ENCODE assay signal across 8 mouse cellular contexts in genomic region chr5:98183031-98183595, GRCm38 (mm10). TPM values are rescaled to one million over a fixed set of nuclear protein-coding genes. Genes with fewer than 3 reads are reported as not detected.
DNase-seq lines count a peak whose midpoint lies in the region; ATAC-seq and TF ChIP-seq lines count a peak whose summit lies in the region.

No protein-coding gene starts in this region.

- no peak overlapping the region for H3K27ac ChIP-seq in lung, embryonic 14.5 days (ENCODE audit: low read depth)
- H3K27ac ChIP-seq in hindbrain, embryonic 16.5 days (ENCODE audit: low read depth, low read length) = no peak overlapping the region
- peak overlapping the region; percentile 89 for H3K27ac ChIP-seq in neural tube, embryonic 13.5 days (replicated peaks)

- no peaks in the 10 kb centered on the region for H3K36me3 ChIP-seq in lung, embryonic 14.5 days (ENCODE audit: insufficient read depth)
- no peaks in the 10 kb centered on the region for H3K36me3 ChIP-seq in hindbrain, embryonic 16.5 days (ENCODE audit: control insufficient read depth, insufficient read depth, low read length)
- no peaks in the 10 kb centered on the region for H3K36me3 ChIP-seq in neural tube, embryonic 13.5 days

- no peaks in the 10 kb centered on the region for H3K9me3 ChIP-seq in lung, embryonic 14.5 days (ENCODE audit: low read depth, low read length)
- H3K9me3 ChIP-seq in hindbrain, embryonic 16.5 days (ENCODE audit: control insufficient read depth, low read length) = no peaks in the 10 kb centered on the region
- H3K9me3 ChIP-seq in neural tube, embryonic 13.5 days = no peaks in the 10 kb centered on the region

- H3K4me3 ChIP-seq in lung, embryonic 14.5 days (ENCODE audit: low read depth, low read length) = 0 out of 2 replicates have a peak overlapping the region, but pooled peaks have one; percentile 3
- H3K4me3 ChIP-seq in hindbrain, embryonic 16.5 days (ENCODE audit: low read length) = peak overlapping the region; percentile 46
- peak overlapping the region; percentile 56 for H3K4me3 ChIP-seq in neural tube, embryonic 13.5 days

- no peaks in the 10 kb centered on the region for H3K4me1 ChIP-seq in lung, embryonic 14.5 days (ENCODE audit: insufficient read depth)
- peaks cover 26% of the 10 kb centered on the region for H3K4me1 ChIP-seq in hindbrain, embryonic 16.5 days (ENCODE audit: control insufficient read depth, insufficient read depth, low read depth, low read length)
- H3K4me1 ChIP-seq in neural tube, embryonic 13.5 days (replicated peaks) = peaks cover 75% of the 10 kb centered on the region

- peaks cover 98% of the 10 kb centered on the region for H3K27me3 ChIP-seq in lung, embryonic 14.5 days (ENCODE audit: insufficient read depth, low read length)
- H3K27me3 ChIP-seq in hindbrain, embryonic 16.5 days (replicated peaks; ENCODE audit: control insufficient read depth, insufficient read depth, low read length) = peaks cover 19% of the 10 kb centered on the region
- H3K27me3 ChIP-seq in neural tube, embryonic 13.5 days = peaks cover 71% of the 10 kb centered on the region

- no peak overlapping the region for H3K9ac ChIP-seq in lung, embryonic 14.5 days
- peak overlapping the region; percentile 39; the same call in 1 of the 2 replicates for H3K9ac ChIP-seq in hindbrain, embryonic 16.5 days (ENCODE audit: low read depth, low read length)
- peak overlapping the region; percentile 81 for H3K9ac ChIP-seq in neural tube, embryonic 13.5 days

- TF ChIP-seq CTCF in lung, embryonic 14.5 days (IDR thresholded peaks at IDR 0.05; ENCODE audit: low read depth) = no peak

- WGBS in lung, embryonic 14.5 days = 3% methylated on average over 14 of the region's 14 CpGs
- WGBS in hindbrain, embryonic 16.5 days = 4% methylated on average over 14 of the region's 14 CpGs
- 2% methylated on average over 14 of the region's 14 CpGs for WGBS in neural tube, embryonic 13.5 days

- DNase-seq in cerebellum, postnatal 10 days = peak; percentile 32 to 62
- no peak for DNase-seq in cerebellum, adult 8-10 months
- no peak for DNase-seq in lung, embryonic 14.5 days
- no peak for DNase-seq in lung, postnatal 36 days
- DNase-seq in adrenal gland, postnatal 4 days (ENCODE audit: low spot score in 2 of 2) = no peak
- DNase-seq in right cerebral cortex, postnatal 25 days = no peak

- no peak for ATAC-seq in lung, embryonic 14.5 days (ENCODE audit: insufficient read depth)
- no peak for ATAC-seq in hindbrain, embryonic 16.5 days
- ATAC-seq in neural tube, embryonic 13.5 days (ENCODE audit: low read depth) = no peak

- peak overlapping the region; percentile 5; the same call in 1 of the 2 replicates for H3K4me2 ChIP-seq in lung, embryonic 14.5 days
- H3K4me2 ChIP-seq in hindbrain, embryonic 16.5 days (ENCODE audit: low read length) = peak overlapping the region; percentile 62
- H3K4me2 ChIP-seq in neural tube, embryonic 13.5 days = peak overlapping the region; percentile 89

RNA-seq across cellular contexts. Expression of gene Prdm8, which starts 16.1 kb away (rescaled TPM):
- polyA plus RNA-seq in lung, embryonic 14.5 days (2014; fragmentation: Nextera tagmentation; extraction: Ambion mirVana) = 1.1 and 1.7 TPM in 2 replicates
- 3.1 and 3.2 TPM in 2 replicates for polyA plus RNA-seq in hindbrain, embryonic 16.5 days (2015; fragmentation: Nextera tagmentation; extraction: Ambion mirVana)
- polyA plus RNA-seq in neural tube, embryonic 13.5 days (2015; fragmentation: Nextera tagmentation; extraction: Ambion mirVana) = 3.5 and 3.8 TPM in 2 replicates
- under 1 TPM; 0.14 to 0.34 TPM for total RNA-seq in adrenal gland, postnatal 4 days (2021)

Comparison
In these comparisons a context has a peak if more than half of its experiments do, and no peak if none do; other contexts are left out.
1. DNase-seq: peak in cerebellum, postnatal 10 days (2 of 2); none in cerebellum, adult 8-10 months (single experiment), lung, embryonic 14.5 days (single experiment), lung, postnatal 36 days (single experiment), adrenal gland, postnatal 4 days (0 of 2) and right cerebral cortex, postnatal 25 days (single experiment).
2. H3K4me2 ChIP-seq: peak in every context shown above with its lines; median percentile 89 in neural tube, embryonic 13.5 days; 62 in hindbrain, embryonic 16.5 days; 5 in lung, embryonic 14.5 days.
3. H3K4me3 ChIP-seq: peak in every context shown above with its lines; median percentile 56 in neural tube, embryonic 13.5 days; 46 in hindbrain, embryonic 16.5 days; 3 in lung, embryonic 14.5 days.